Mouse (Mus musculus) hindbrain, embryonic 14.5 days (tissue): ENCODE data around the gene Il1r1. TPM values are rescaled to one million over a fixed set of nuclear protein-coding genes. Genes with fewer than 3 reads are reported as not detected.

Experiments
- polyA plus RNA-seq: library from polyadenylated mRNA; unstranded; fragments of >200 nt; fragmentation: Nextera tagmentation; extraction: Ambion mirVana; gene quantifications from 2 replicates; pipeline ENCODE4 v1.2.1, GENCODE M21; 2014

The Il1r1 gene
- polyA plus RNA-seq, 1 experiment from 2014 or later = 0.66 TPM

Other genes with a start within 250 kb of the Il1r1 start
- gene Il1r2, start 151.0 kb upstream of the Il1r1 start, polyA plus RNA-seq = 0.72 TPM in 2 replicates
- 1.0 and 1.3 TPM in 2 replicates for gene Il1rl2, start 99.5 kb downstream of the Il1r1 start, polyA plus RNA-seq
- gene Il1rl1, start 204.5 kb downstream of the Il1r1 start, polyA plus RNA-seq = 0.04 and 0.11 TPM in 2 replicates
- gene Il18r1, start 240.5 kb downstream of the Il1r1 start, polyA plus RNA-seq = not detected in 2 replicates